Mouse (Mus musculus) mouse embryonic stem cell (cell line): ENCODE results near the gene Galnt13.

Experiments used
- in situ Hi-C, 2 experiments: fragments of 300-500 bp; cut with MboI; formaldehyde crosslinking; loops; 1 replicate in 1 of 2; 3 replicates in 1 of 2; pipeline ENCODE4 v1.14.3; 2019 to 2020; ENCODE audit warnings: low sequenced_read_pairs in 2 of 2, low pct_unique_long_range_greater_than_20kb in 1 of 2, mixed read lengths in 1 of 2; ENCODE audit not compliant: unreplicated experiment in 1 of 2

Galnt13 gene

DNA sequence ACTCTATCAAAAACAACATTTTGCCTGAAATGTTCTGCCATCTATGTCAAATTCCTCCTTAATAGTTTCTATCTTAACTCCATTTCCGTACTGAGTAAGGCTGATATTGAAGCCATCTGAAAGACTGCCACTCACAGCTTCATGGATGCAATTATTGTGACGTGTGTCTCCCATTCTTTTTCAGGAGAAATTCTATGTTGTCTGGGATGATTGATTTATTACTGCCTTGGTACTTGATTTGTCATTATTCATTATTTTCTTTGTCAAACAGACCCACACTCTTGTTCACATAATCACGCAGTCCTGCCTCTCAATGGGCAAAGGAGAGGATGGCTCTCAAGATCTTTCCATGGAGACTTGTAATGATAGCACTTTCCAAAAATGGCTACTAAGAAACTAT, 671.7 kb downstream of the Galnt13 start:
- in situ Hi-C loops: loop anchor here (25.0 kb wide), 2 partner anchors 179 to 929 kb away; no protein-coding TSS in a partner anchor

DNA sequence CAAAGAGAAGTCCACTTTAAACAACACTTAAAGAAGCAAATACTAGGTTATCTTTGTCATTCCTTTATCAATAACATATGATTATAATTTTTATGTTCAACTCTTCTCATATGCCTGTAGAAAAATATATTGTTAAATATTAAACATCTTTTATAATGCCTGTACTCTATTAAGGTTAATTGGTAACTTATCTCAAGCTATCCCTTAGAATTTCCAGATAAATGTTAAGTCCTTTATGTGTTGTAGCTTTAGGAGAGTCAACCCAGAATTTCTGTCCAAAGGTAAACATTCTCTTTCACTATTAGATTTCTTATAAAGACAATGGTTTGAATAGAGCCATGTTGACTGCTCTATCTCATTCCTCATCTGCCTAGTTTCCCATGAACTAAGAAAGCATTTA, 717.0 kb downstream of the Galnt13 start:
- in situ Hi-C loops: no loop called here

DNA sequence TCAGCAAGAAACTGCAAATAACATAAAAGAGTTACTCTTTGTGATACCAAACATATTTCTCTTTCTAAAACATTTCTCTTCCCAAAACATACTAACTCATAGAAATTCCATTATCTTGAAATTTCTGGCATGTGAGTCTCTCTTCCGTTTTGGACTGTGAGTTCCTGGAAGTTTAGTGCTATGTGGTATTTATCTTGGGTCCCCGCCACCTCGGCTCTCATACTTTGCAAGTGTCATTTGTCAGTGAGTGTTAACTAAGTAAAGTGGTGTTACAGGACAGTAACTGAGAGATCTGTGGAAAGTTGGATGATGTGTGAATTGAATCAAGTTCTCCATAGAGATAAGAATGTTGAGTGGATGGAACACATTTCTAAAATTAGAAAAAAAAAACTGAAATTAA, 728.7 kb downstream of the Galnt13 start:
- in situ Hi-C loops: no loop called here
